24 mouse cellular contexts compared by ENCODE assay signal in genomic region chr11:68728693-68729092, GRCm38 (mm10). TPM values are rescaled to one million over a fixed set of nuclear protein-coding genes. Genes with fewer than 3 reads are reported as not detected.
A peak's percentile ranks its signal among the peaks of the same experiment; 100 is the strongest.
DNase-seq lines count a peak whose midpoint lies in the region; ATAC-seq and TF ChIP-seq lines count a peak whose summit lies in the region.
"Had no signal": no experiment of that assay in that cellular context is flagged by ENCODE, and none has a peak within 500 bp of the region (broad histone marks: within the 10 kb centered on the region; RNA-seq: fewer than 3 reads in every experiment).

No protein-coding gene starts in this region.

- 81% methylated on average over 3 of the region's 3 CpGs for WGBS in intestine, postnatal 0 days
- 86% methylated on average over 3 of the region's 3 CpGs for WGBS in intestine, embryonic 15.5 days
- WGBS in lung, embryonic 14.5 days, result 89% methylated on average over 3 of the region's 3 CpGs
- WGBS in stomach, postnatal 0 days, result 89% methylated on average over 3 of the region's 3 CpGs

- TF ChIP-seq EP300 in stomach, postnatal 0 days (optimal IDR thresholded peaks at IDR 0.05), result no peak

- no peak for ATAC-seq in intestine, postnatal 0 days
- no peak for ATAC-seq in intestine, embryonic 15.5 days
- no peak for ATAC-seq in lung, embryonic 14.5 days (ENCODE audit: insufficient read depth)
- ATAC-seq in Patski, result no peak
- no peak for ATAC-seq in stomach, postnatal 0 days (ENCODE audit: low FRiP score, low TSS enrichment)
- ATAC-seq in monocyte, adult 5-6 weeks (replicated peaks; ENCODE audit: insufficient number of reproducible peaks, low FRiP score, low TSS enrichment, poor library complexity, severe bottlenecking), result no peak
- ATAC-seq: forebrain, embryonic 16.5 days; midbrain, embryonic 13.5 days had no signal

- no peaks in the 10 kb centered on the region for H3K4me1 ChIP-seq in intestine, postnatal 0 days (replicated peaks; ENCODE audit: control insufficient read depth, insufficient read depth, low read length)
- no peaks in the 10 kb centered on the region for H3K4me1 ChIP-seq in intestine, embryonic 15.5 days (replicated peaks)
- H3K4me1 ChIP-seq in lung, embryonic 14.5 days (ENCODE audit: insufficient read depth), result no peaks in the 10 kb centered on the region
- H3K4me1 ChIP-seq in stomach, postnatal 0 days (replicated peaks; ENCODE audit: control insufficient read depth, insufficient read depth), result no peaks in the 10 kb centered on the region
- H3K4me1 ChIP-seq: embryonic facial prominence, embryonic 15.5 days; hindbrain, embryonic 12.5 days; liver, embryonic 15.5 days; midbrain, embryonic 13.5 days; neural tube, embryonic 12.5 days had no signal

- H3K36me3 ChIP-seq in intestine, postnatal 0 days (ENCODE audit: control insufficient read depth, insufficient read depth), result no peaks in the 10 kb centered on the region
- no peaks in the 10 kb centered on the region for H3K36me3 ChIP-seq in intestine, embryonic 15.5 days
- peaks cover 39% of the 10 kb centered on the region for H3K36me3 ChIP-seq in lung, embryonic 14.5 days (ENCODE audit: insufficient read depth)
- no peaks in the 10 kb centered on the region for H3K36me3 ChIP-seq in stomach, postnatal 0 days (ENCODE audit: control insufficient read depth, insufficient read depth, low read length)

- no peak for DNase-seq in lung, embryonic 14.5 days
- DNase-seq in lung, postnatal 10 days, result no peak
- no peak for DNase-seq in Patski (ENCODE audit: low read depth, low spot score)
- DNase-seq in stomach, postnatal 0 days (ENCODE audit: low spot score), result no peak
- DNase-seq: adrenal gland, postnatal 36 days; cerebellum, adult 11 months; cerebellum, adult 9-11 months; heart, postnatal 10 days; kidney, adult 8-10 months; kidney, postnatal 14 days; layer of hippocampus, postnatal 36 days; retina, postnatal 1 day; thymus, postnatal 4 days had no signal

- peak; percentile 19; the same call in 1 of the 2 replicates for TF ChIP-seq CTCF in intestine, postnatal 0 days (IDR thresholded peaks at IDR 0.05; ENCODE audit: low read depth)
- TF ChIP-seq CTCF in lung, embryonic 14.5 days (IDR thresholded peaks at IDR 0.05; ENCODE audit: low read depth), result peak; percentile 28; the same call in 1 of the 2 replicates
- TF ChIP-seq CTCF in Patski (IDR thresholded peaks at IDR 0.05), result peak; percentile 43
- peak; percentile 24; the same call in 1 of the 2 replicates for TF ChIP-seq CTCF in stomach, postnatal 0 days (IDR thresholded peaks at IDR 0.05; ENCODE audit: low read depth)

- in situ Hi-C loops in Patski (cut with MboI; ENCODE audit: low pct_unique_long_range_greater_than_20kb), result no loop called here

- POLR2A ChIA-PET in Patski (lab: Charles Lee), result no interaction called here

- no peak overlapping the region for H3K4me3 ChIP-seq in intestine, postnatal 0 days (ENCODE audit: low read depth, low read length)
- no peak overlapping the region for H3K4me3 ChIP-seq in intestine, embryonic 15.5 days (replicated peaks)
- no peak overlapping the region for H3K4me3 ChIP-seq in lung, embryonic 14.5 days (ENCODE audit: low read depth, low read length)
- no peak overlapping the region for H3K4me3 ChIP-seq in stomach, postnatal 0 days (ENCODE audit: low read depth, low read length)
- H3K4me3 ChIP-seq: embryonic facial prominence, embryonic 15.5 days; heart, embryonic 12.5 days; hindbrain, embryonic 12.5 days; limb, embryonic 13.5 days; liver, embryonic 15.5 days; midbrain, embryonic 13.5 days; neural tube, embryonic 12.5 days had no signal

- no peaks in the 10 kb centered on the region for H3K27me3 ChIP-seq in intestine, postnatal 0 days (replicated peaks; ENCODE audit: control insufficient read depth, insufficient read depth, low read length)
- no peaks in the 10 kb centered on the region for H3K27me3 ChIP-seq in intestine, embryonic 15.5 days (replicated peaks)
- H3K27me3 ChIP-seq in lung, embryonic 14.5 days (ENCODE audit: insufficient read depth, low read length), result no peaks in the 10 kb centered on the region
- H3K27me3 ChIP-seq in Patski, result no peaks in the 10 kb centered on the region
- H3K27me3 ChIP-seq in stomach, postnatal 0 days (ENCODE audit: control insufficient read depth, insufficient read depth, low read length), result no peaks in the 10 kb centered on the region
- H3K27me3 ChIP-seq: embryonic facial prominence, embryonic 15.5 days; heart, embryonic 12.5 days; hindbrain, embryonic 12.5 days; limb, embryonic 13.5 days; liver, embryonic 15.5 days; midbrain, embryonic 13.5 days; neural tube, embryonic 12.5 days had no signal

- no peak overlapping the region for H3K4me2 ChIP-seq in intestine, postnatal 0 days (replicated peaks; ENCODE audit: low read depth)
- no peak overlapping the region for H3K4me2 ChIP-seq in intestine, embryonic 15.5 days (replicated peaks)
- no peak overlapping the region for H3K4me2 ChIP-seq in lung, embryonic 14.5 days
- no peak overlapping the region for H3K4me2 ChIP-seq in stomach, postnatal 0 days (replicated peaks; ENCODE audit: low read depth)
- H3K4me2 ChIP-seq: embryonic facial prominence, embryonic 15.5 days; heart, embryonic 12.5 days; hindbrain, embryonic 12.5 days; limb, embryonic 13.5 days; liver, embryonic 15.5 days; midbrain, embryonic 13.5 days; neural tube, embryonic 12.5 days had no signal

- no peaks in the 10 kb centered on the region for H3K9me3 ChIP-seq in intestine, postnatal 0 days (ENCODE audit: control insufficient read depth)
- no peaks in the 10 kb centered on the region for H3K9me3 ChIP-seq in intestine, embryonic 15.5 days
- no peaks in the 10 kb centered on the region; the same call in 1 of the 2 replicates for H3K9me3 ChIP-seq in lung, embryonic 14.5 days (ENCODE audit: low read depth, low read length)
- no peaks in the 10 kb centered on the region for H3K9me3 ChIP-seq in stomach, postnatal 0 days (ENCODE audit: control insufficient read depth, low read length)
- H3K9me3 ChIP-seq: heart, embryonic 12.5 days; hindbrain, embryonic 12.5 days; liver, embryonic 15.5 days; midbrain, embryonic 13.5 days had no signal

- CTCF ChIA-PET in Patski (lab: Charles Lee), result no interaction called here

- H3K27ac ChIP-seq in intestine, postnatal 0 days (ENCODE audit: low read depth, low read length), result no peak overlapping the region
- no peak overlapping the region for H3K27ac ChIP-seq in intestine, embryonic 15.5 days
- H3K27ac ChIP-seq in lung, embryonic 14.5 days (ENCODE audit: low read depth), result no peak overlapping the region
- no peak overlapping the region for H3K27ac ChIP-seq in stomach, postnatal 0 days (replicated peaks)
- H3K27ac ChIP-seq: embryonic facial prominence, embryonic 15.5 days; hindbrain, embryonic 12.5 days; limb, embryonic 13.5 days; liver, embryonic 15.5 days; midbrain, embryonic 13.5 days; neural tube, embryonic 12.5 days had no signal

- no peak overlapping the region for H3K9ac ChIP-seq in intestine, postnatal 0 days (ENCODE audit: low read depth, low read length)
- H3K9ac ChIP-seq in intestine, embryonic 15.5 days, result no peak overlapping the region
- H3K9ac ChIP-seq in lung, embryonic 14.5 days, result no peak overlapping the region
- no peak overlapping the region for H3K9ac ChIP-seq in stomach, postnatal 0 days (ENCODE audit: low read length)
- H3K9ac ChIP-seq: embryonic facial prominence, embryonic 15.5 days; heart, embryonic 12.5 days; hindbrain, embryonic 12.5 days; limb, embryonic 13.5 days; liver, embryonic 15.5 days; midbrain, embryonic 13.5 days; neural tube, embryonic 12.5 days had no signal

RNA-seq across cellular contexts. Expression of gene Myh10, which starts 37.3 kb away (rescaled TPM):
- 16.7 and 16.8 TPM in 2 replicates for polyA plus RNA-seq in intestine, postnatal 0 days (2015; fragmentation: Nextera tagmentation; extraction: Ambion mirVana)
- 68.2 and 70.4 TPM in 2 replicates for polyA plus RNA-seq in intestine, embryonic 15.5 days (2015; fragmentation: Nextera tagmentation; extraction: Ambion mirVana)
- 168 and 179 TPM in 2 replicates for polyA plus RNA-seq in lung, embryonic 14.5 days (2014; fragmentation: Nextera tagmentation; extraction: Ambion mirVana)
- 113 TPM for polyA plus RNA-seq in Patski (2021)
- 20.0 and 20.5 TPM in 2 replicates for polyA plus RNA-seq in stomach, postnatal 0 days (2015; fragmentation: Nextera tagmentation; extraction: Ambion mirVana)
- total RNA-seq in monocyte, adult 5-6 weeks (2017), result 0.11 to 1.4 TPM (median 0.76 TPM) in 3 replicates
